Mouse (Mus musculus) left cerebral cortex, postnatal 14 days (tissue): Measurements from ENCODE around the gene Khnyn. TPM values are rescaled to one million over a fixed set of nuclear protein-coding genes. Genes with fewer than 3 reads are reported as not detected.

Experiments used
- DNase-seq, 2 experiments: peaks; one replicate each; pipeline ENCODE4 v3.0.0; 2021 to 2022; ENCODE audit warnings: low spot score in 2 of 2, mixed read lengths in 1 of 2
- intact Hi-C: fragments of 180-260 bp; cut with DNase I; formaldehyde crosslinking; loops from one replicate; pipeline ENCODE4 v1.15.1; 2025
- total RNA-seq, 2 experiments: library from RNA; stranded (reverse); gene quantifications; 2 replicates each; pipeline ENCODE4 v1.2.3; 2021

Gene Khnyn
- total RNA-seq, 2 experiments from 2014 or later = 10.4 to 10.8 TPM

DNA sequence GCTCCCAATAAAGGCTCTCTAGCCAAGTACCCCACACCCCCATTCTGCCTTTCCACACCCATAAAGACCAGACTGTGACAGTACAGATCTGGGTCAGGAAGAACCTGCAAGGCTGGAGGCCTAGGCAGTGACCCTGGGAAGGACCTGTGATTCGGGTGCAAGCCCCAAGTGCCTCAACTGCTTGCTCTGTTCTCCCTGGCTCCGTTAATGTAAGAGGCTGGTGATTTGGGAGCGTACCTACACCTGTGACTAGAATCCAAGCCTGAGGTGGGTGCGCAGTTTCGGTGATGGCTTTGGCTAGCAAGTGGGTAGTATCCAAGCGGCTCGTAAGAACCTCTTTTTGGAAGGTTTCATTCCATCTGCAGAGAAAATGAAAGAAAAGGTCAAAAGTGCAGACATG, 14.2 kb downstream of the Khnyn start:
- intact Hi-C loops = no loop called here
- DNase-seq = no peak

DNA sequence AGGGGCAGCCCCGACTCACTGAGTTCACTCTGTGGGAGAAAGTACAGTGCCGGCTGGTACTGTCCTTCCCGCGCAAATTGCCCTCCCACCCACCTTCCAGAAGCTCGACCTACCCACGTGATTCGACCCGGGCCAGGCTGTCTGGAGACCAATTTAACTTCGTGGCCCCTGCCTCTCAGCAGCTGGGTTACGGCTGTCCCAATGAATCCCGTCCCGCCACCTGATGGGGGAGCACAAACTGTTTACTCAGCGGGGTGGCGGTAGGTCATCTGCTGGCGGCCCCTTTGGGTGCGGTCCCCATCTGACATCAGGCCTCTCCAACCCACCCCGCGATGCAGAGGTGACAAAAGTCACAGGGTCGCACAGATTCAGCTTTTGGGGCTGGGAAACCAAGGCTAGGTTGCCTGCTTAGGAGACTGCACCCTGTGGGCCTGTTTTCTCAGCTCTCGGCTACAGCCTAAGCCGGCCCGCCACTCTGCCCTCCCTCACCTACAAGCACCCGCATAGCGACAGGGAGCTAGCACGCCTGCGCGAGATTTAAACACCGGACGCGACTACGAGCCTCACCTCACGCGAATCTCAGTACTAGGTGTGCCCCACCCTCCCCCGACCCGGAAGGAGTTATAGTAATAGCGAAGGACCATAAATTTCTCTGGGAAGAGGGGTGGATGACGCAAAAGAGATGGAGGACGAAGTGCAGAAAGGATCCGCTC, 15.1 kb downstream of the Khnyn start, which contains the start of gene Sdr39u1:
TSS of gene Sdr39u1 (minus strand) at position 593 of the 713 bp plus-strand sequence.
- peak; percentile 90 to 94 for DNase-seq
- intact Hi-C loops = no loop called here

DNA sequence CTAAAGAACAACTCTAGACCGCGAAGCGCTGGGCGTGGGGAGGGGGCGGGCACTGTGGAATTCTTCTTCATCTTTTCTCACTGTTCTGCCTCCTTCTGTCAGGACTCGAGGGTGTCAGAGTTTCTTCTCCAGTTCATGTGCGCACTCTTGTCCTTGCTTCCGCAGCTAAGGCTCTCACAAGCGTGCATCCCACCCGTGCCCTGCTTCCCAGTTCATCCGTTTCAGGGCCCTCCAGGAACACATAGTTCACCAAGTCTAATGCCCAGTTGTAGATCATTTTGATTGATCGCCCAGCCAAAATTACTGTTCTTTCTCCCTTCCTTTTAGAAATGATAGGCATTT, 15.6 kb downstream of the Khnyn start:
- no peak for DNase-seq
- intact Hi-C loops = no loop called here

- intact Hi-C loops = no loop called here
- DNase-seq = no peak
Observed at GRCm38 (mm10) chr14:55905518-55905917, 20.8 kb downstream of the Khnyn start.

DNA sequence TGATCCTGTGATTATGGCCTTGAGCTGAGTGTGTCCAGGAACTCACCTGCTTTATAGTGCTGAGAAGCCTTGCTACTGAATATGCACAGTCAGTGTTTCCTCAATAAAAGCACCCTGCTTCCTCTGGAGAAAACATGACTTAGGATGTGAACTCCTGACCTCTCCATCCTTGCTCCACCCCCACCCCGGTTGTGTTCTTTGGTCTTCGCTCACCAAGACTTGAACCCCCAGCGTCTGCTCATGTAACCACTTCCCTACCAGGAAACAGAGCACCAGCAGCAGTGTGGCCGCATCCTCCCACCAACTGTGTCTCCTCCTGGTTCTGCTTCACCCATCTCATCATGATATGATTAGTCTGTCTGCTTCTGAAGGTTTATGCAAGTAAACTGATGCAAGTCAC, 28.7 kb downstream of the Khnyn start:
- no peak for DNase-seq
- intact Hi-C loops = loop anchor here (10.0 kb wide), 1 partner anchor 229 kb away; the partner anchor contains the start of gene Tinf2

GRCm38 (mm10) chr14:55918240-55919082, 33.7 kb downstream of the Khnyn start:
- intact Hi-C loops = loop anchor here (2.0 to 10.0 kb wide), 5 partner anchors 44 to 234 kb away; partner anchors contain the start of genes Adcy4, Ltb4r1, Nfatc4 and Tinf2
- DNase-seq = peak; percentile 88 to 89

DNA sequence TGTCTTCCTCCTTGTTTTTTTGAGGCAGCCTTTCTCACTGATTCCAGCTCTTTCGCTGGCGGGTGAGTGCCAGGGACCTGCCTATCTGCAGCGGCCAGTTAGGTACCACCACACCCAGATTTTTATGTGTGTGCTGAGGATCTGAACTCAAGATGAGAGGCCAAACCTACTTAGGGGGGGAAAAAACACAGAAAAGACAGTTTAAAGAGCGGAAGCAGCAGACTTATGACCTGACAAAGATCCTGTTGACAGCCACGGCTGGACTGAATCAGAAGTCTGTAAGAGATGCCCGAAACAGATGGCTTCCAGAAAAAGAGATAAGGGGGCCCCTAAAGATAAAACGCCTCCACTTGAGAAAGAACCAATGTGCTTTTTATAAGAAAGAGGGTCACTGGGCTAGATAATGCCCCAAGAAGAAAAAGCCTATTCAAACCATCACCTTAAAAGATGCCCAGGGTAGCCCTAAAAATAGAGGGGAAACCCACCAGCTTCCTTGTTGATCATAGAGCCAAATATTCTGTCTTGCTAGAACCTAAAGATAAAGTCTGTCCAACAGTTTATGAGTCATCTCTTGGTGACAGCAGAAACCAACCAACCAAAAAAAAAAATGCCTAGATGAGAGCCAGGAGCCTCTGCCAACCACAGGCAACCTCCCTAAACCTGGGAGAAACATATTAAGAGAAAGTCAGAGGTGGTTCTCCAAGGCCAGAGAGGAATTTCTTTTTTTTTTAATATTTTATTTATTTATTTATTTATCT, 37.9 kb downstream of the Khnyn start:
- DNase-seq = no peak
- intact Hi-C loops = no loop called here

GRCm38 (mm10) chr14:55926847-55927246, 42.1 kb downstream of the Khnyn start:
- DNase-seq = no peak
- intact Hi-C loops = no loop called here

GRCm38 (mm10) chr14:55929263-55929997, 44.7 kb downstream of the Khnyn start:
- intact Hi-C loops = no loop called here
- no peak for DNase-seq

DNA sequence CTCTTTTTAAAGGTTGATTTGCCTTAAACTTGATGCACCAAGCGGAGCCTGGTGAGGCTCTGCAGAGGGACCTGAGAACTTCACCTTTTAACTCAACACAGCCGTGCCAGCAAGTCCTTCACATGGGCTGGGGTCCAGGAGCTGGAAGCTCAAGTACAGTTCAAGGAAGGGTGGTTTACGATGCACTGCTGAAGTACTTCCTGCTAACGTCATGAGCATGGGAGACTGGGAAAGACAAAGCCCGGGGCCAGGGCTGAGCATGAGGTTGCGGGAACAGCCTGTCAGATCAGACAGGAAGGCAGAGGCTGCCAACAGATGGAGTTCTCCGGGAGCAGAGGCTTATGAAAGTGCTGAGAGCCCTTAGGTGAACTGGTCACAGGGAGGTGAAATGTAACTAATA, 48.8 kb downstream of the Khnyn start:
- intact Hi-C loops = no loop called here

DNA sequence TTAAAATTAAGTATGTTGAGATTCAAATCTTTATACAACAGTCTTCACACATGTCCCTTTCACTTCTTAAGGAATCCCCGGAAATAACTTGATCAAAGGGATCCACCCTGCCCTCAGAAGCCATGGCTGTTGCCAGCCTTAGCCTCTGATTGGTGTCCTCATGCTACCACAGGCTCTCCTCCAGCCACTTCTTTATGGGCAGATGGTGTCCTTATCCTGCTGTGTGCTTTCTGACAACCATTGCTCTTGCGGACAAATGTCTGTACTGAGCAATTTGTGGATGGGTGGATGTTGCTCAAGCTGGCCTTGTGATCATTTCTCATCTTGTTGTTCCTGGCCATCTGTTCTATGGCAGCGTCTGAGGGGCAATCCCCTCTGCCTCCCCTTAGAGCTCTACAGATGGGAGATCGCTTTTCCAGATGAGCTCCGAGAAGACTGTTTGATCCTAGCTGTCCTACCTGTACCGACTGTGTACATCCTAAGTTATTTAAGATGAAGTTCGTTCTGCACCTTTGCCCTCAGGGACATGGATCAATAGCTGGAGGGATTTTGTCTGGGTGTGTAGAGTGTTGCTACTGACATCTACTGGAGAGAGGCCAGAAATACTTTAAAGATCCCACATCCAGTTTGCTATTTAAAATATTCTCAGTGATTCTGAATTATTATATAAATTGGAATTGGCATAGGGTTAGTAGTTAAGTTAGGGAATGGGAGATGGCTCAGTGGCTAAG, 55.5 kb downstream of the Khnyn start:
- intact Hi-C loops = no loop called here

More for the DNA sequence above, 48.8 kb downstream of the Khnyn start:
- no peak for DNase-seq

GRCm38 (mm10) chr14:55943601-55944000, 58.9 kb downstream of the Khnyn start:
- no peak for DNase-seq
- intact Hi-C loops = no loop called here

More for the DNA sequence above, 55.5 kb downstream of the Khnyn start:
- DNase-seq = no peak

DNA sequence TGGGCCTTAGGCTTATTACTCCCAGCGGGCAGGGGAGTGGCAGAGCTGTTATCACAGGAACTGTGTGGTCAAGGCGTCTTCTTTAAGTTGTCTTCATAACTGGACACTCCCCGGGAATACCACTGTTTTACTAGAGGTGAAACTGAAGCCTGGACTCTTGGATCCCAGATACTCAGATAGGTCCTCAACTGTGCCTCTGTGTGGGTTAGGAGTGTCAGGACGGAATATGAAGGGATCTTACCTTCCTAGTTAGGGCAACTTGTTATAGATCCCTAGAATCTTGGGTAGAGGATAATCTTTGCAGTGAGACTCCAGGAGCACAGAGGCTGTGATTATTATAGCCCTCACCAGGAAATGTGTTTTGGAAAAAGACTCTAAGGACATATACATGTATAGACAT, 59.8 kb downstream of the Khnyn start, which contains the start of gene Cma1:
TSS of gene Cma1 (minus strand) at position 101 of the 400 bp plus-strand sequence.
- intact Hi-C loops = no loop called here
- DNase-seq = no peak

- DNase-seq = no peak
- intact Hi-C loops = no loop called here
Observed at GRCm38 (mm10) chr14:55946269-55946969, 61.7 kb downstream of the Khnyn start.
